Mouse (Mus musculus) adrenal gland, postnatal 4 days (tissue): ENCODE measurements around the gene Fbn1. TPM values are rescaled to one million over a fixed set of nuclear protein-coding genes. Genes with fewer than 3 reads are reported as not detected.
"Not testable (repeated sequence)": the region's sequence is repeated elsewhere in the genome, so short reads cannot be mapped to it uniquely, and the experiment has no call there.

Experiments used
- DNase-seq, 2 experiments: peaks; one replicate each; pipeline ENCODE4 v3.0.0; 2021 to 2022; ENCODE audit warnings: low spot score in 2 of 2, mixed read lengths in 2 of 2
- total RNA-seq, 2 experiments: library from RNA; stranded (reverse); gene quantifications; 2 replicates each; pipeline ENCODE4 v1.2.3; 2021

The Fbn1 gene
- total RNA-seq, 2 experiments from 2014 or later = 103 to 104 TPM

GRCm38 (mm10) chr2:125301877-125302624 lies 205.7 kb downstream of the Fbn1 start:
- no peak for DNase-seq

- no peak for DNase-seq
These were observed 209.0 kb downstream of the Fbn1 start for GRCm38 (mm10) chr2:125298841-125299240.

GRCm38 (mm10) chr2:125295526-125295925 lies 212.3 kb downstream of the Fbn1 start:
- no peak for DNase-seq

GRCm38 (mm10) chr2:125293969-125294491 lies 213.8 kb downstream of the Fbn1 start:
- no peak for DNase-seq

GRCm38 (mm10) chr2:125292616-125293015 lies 215.2 kb downstream of the Fbn1 start:
- no peak for DNase-seq

GRCm38 (mm10) chr2:125291101-125291500 lies 216.7 kb downstream of the Fbn1 start:
- no peak for DNase-seq

GRCm38 (mm10) chr2:125290197-125290965 lies 217.4 kb downstream of the Fbn1 start:
- DNase-seq = no peak

GRCm38 (mm10) chr2:125285777-125286176 lies 222.0 kb downstream of the Fbn1 start:
- no peak for DNase-seq

GRCm38 (mm10) chr2:125282334-125283206 lies 225.2 kb downstream of the Fbn1 start:
- DNase-seq = no peak

GRCm38 (mm10) chr2:125279995-125280394 lies 227.8 kb downstream of the Fbn1 start:
- DNase-seq = not testable (repeated sequence)

GRCm38 (mm10) chr2:125278474-125278873 lies 229.3 kb downstream of the Fbn1 start:
- no peak for DNase-seq

- no peak for DNase-seq
These were observed 231.1 kb downstream of the Fbn1 start for GRCm38 (mm10) chr2:125276692-125277091.

- DNase-seq = no peak
These were observed 232.2 kb downstream of the Fbn1 start for GRCm38 (mm10) chr2:125275617-125276016.

GRCm38 (mm10) chr2:125268876-125269275 lies 238.9 kb downstream of the Fbn1 start:
- DNase-seq = no peak

- DNase-seq = no peak
These were observed 244.0 kb downstream of the Fbn1 start for GRCm38 (mm10) chr2:125263753-125264152.

- no peak for DNase-seq
These were observed 244.7 kb downstream of the Fbn1 start for GRCm38 (mm10) chr2:125263056-125263455.

- no peak for DNase-seq
These were observed 247.5 kb downstream of the Fbn1 start for GRCm38 (mm10) chr2:125260326-125260725.

- DNase-seq = no peak
These were observed 248.3 kb downstream of the Fbn1 start for GRCm38 (mm10) chr2:125259230-125260120.

- no peak for DNase-seq
These were observed 251.9 kb downstream of the Fbn1 start for GRCm38 (mm10) chr2:125255886-125256285.

GRCm38 (mm10) chr2:125254630-125255029 lies 253.2 kb downstream of the Fbn1 start:
- DNase-seq = no peak
